Mouse (Mus musculus) spleen, embryonic (tissue): Measurements from ENCODE around the gene Usp17ld.
"Not testable (repeated sequence)": the region's sequence is repeated elsewhere in the genome, so short reads cannot be mapped to it uniquely, and the experiment has no call there.

Source experiments
- CTCF ChIA-PET: fragments of 350-600 bp; sonication (Branson Sonifier 250); formaldehyde crosslinking; loops from one replicate; lab custom pipeline; 2022; lab: Charles Lee

Usp17ld gene

GRCm38 (mm10) chr7:103252405-103252804 is at the start of gene Usp17ld:
Usp17ld (minus strand) TSS chr7:103252505.
- CTCF ChIA-PET, result not testable (repeated sequence)

GRCm38 (mm10) chr7:103216696-103217095 is 35.6 kb downstream of the Usp17ld start, which contains the start of gene Olfr594:
Olfr594 (plus strand) TSS chr7:103216996.
- CTCF ChIA-PET, result no interaction called here

GRCm38 (mm10) chr7:103212050-103212449 is 40.3 kb downstream of the Usp17ld start:
- CTCF ChIA-PET, result not testable (repeated sequence)

GRCm38 (mm10) chr7:103211562-103211961 is 40.7 kb downstream of the Usp17ld start, which contains the start of gene Olfr593:
Olfr593 (plus strand) TSS chr7:103211862.
- CTCF ChIA-PET, result no interaction called here
